Comparison of ENCODE assay signal across 8 mouse cellular contexts in the genomic region with DNA sequence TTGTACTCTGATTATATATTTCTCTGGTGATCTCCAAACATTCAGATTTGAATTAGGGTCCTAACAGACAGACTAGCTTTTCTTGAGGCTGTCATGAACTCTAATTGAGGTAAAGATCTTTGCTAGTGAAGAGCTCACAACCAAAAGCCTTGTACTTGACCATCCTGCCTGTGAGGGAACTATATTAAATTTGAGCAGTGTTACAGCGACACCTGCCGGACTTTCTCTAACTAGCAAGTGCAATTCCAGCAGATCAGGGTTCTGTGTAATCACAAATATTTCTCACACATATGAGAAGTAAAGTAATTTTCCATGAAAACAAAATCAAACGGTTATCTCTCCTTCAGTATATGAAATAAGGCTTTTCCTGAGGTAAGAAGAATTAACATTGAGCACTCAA.
A peak's percentile ranks its signal among the peaks of the same experiment; 100 is the strongest.
DNase-seq lines count a peak whose midpoint lies in the region; TF ChIP-seq lines count a peak whose summit lies in the region.
"Had no signal": no experiment of that assay in that cellular context is flagged by ENCODE, and none has a peak within 500 bp of the region (broad histone marks: within the 10 kb centered on the region; RNA-seq: fewer than 3 reads in every experiment).

No protein-coding gene starts in this region.

- intact Hi-C loops in gastrocnemius, postnatal 14 days (cut with DNase I; ENCODE audit: low total_unique reads) = loop anchor here (5.0 kb wide), 1 partner anchor 688 kb away; no protein-coding TSS in a partner anchor

- TF ChIP-seq CTCF in layer of hippocampus, adult 2 months (conservative IDR thresholded peaks at IDR 0.05) = peak; percentile 96

- H3K27ac ChIP-seq in layer of hippocampus, adult 2 months = no peak overlapping the region
- H3K27ac ChIP-seq: hindbrain, embryonic 15.5 days had no signal

- H3K4me3 ChIP-seq in layer of hippocampus, adult 2 months = no peak overlapping the region
- H3K4me3 ChIP-seq: hindbrain, embryonic 15.5 days had no signal

- DNase-seq in CD4-positive helper T cell, adult 2 months (ENCODE audit: low read depth, low spot score) = peak; percentile 79
- peak; percentile 39 for DNase-seq in MEL-GATA-1-ER (ENCODE audit: extremely low read depth, low read depth)
- DNase-seq in cerebellum, adult 9-11 months = peak; percentile 18
- peak; percentile 48 for DNase-seq in gastrocnemius, postnatal 14 days
- DNase-seq in layer of hippocampus, adult 2 months (ENCODE audit: low spot score in 2 of 2) = peak; percentile 70 to 82
- peak; percentile 73 for DNase-seq in lung, postnatal 25 days (ENCODE audit: low spot score)
- peak; percentile 61 for DNase-seq in right cerebral cortex, postnatal 25 days

Comparison
In these comparisons a context has a peak if more than half of its experiments do, and no peak if none do; other contexts are left out.
1. DNase-seq: peak in every context shown above with its lines; median percentile 79 in CD4-positive helper T cell, adult 2 months; 76 in layer of hippocampus, adult 2 months; 73 in lung, postnatal 25 days; 61 in right cerebral cortex, postnatal 25 days; 48 in gastrocnemius, postnatal 14 days; 39 in MEL-GATA-1-ER; 18 in cerebellum, adult 9-11 months.